Mouse (Mus musculus): ENCODE measurements at regions not wholly inside any gene's neighbourhood (a gene's known extent, or its start where the extent isn't known, plus 50 kb on each side); places are given as distances from the start of the nearest gene placed in this dataset.

DNA sequence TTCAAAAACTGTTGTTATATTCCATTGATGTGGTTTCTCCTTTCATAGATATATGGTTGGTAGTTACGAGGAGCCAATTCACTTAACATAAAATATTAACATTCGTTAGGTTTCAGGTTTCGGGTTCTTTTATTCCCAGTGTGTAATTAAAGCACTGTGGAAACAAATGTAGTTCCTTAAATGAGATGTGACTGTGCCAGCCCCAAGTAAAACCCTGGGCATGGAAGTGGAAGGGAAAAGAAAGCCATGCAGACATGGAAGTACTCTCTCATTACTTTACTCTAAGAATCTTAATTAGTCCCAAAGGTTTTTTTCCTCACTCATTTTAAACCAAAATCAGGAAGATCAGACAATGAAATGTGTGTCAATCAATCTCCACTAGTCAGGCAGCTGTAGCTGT, 784.9 kb upstream of the Apob start:
- DNase-seq (ENCODE audit: low spot score in 2 of 2) = no peak

- DNase-seq (ENCODE audit: low spot score in 2 of 2) = no peak
Observed at GRCm38 (mm10) chr12:7198098-7198497, 779.4 kb upstream of the Apob start.

DNA sequence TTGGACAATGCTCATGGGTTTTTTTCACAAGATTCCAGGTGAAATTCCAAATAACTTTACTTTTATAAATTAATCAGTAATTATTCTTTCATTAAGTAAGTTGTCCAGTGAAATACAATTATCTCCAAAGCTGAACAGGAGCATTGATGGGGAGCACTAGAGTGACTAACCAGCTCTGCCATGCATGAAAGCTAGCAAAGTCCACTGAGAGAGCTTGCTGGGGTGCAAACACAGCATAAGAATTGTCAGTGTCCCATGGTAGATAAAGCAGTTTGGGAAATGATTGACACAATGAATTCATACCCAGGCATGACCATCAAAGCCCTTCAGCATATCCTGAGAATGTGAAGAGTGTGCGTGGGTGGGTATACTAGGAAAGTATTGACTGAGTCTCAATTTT, 776.6 kb upstream of the Apob start:
- DNase-seq (ENCODE audit: low spot score in 2 of 2) = no peak

GRCm38 (mm10) chr12:7215686-7216085, 761.8 kb upstream of the Apob start:
- DNase-seq (ENCODE audit: low spot score in 2 of 2) = peak in 1 of 2 experiments; percentile 43

GRCm38 (mm10) chr12:7217499-7217898, 759.9 kb upstream of the Apob start:
- no peak for DNase-seq (ENCODE audit: low spot score in 2 of 2)

DNA sequence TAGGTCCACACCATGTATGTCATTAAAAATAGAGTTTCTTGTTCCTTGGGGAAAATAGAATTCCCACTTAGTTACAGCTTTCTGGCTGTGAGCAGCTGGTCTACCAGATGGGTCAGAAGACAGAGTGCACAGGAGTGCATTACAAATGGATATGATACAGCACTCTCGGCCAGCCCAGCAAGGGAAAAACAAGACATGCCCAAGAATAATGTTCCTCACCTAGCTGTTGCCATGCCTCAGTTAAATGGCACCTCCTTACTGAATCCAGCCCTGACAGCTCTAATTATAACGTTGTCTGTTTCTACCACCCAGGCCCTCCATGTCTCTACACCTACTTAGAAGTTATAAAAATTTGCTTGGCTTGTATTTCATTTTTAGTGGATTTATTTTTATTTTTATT, 749.3 kb upstream of the Apob start:
- DNase-seq (ENCODE audit: low spot score in 2 of 2) = peak in 1 of 2 experiments; percentile 25

DNA sequence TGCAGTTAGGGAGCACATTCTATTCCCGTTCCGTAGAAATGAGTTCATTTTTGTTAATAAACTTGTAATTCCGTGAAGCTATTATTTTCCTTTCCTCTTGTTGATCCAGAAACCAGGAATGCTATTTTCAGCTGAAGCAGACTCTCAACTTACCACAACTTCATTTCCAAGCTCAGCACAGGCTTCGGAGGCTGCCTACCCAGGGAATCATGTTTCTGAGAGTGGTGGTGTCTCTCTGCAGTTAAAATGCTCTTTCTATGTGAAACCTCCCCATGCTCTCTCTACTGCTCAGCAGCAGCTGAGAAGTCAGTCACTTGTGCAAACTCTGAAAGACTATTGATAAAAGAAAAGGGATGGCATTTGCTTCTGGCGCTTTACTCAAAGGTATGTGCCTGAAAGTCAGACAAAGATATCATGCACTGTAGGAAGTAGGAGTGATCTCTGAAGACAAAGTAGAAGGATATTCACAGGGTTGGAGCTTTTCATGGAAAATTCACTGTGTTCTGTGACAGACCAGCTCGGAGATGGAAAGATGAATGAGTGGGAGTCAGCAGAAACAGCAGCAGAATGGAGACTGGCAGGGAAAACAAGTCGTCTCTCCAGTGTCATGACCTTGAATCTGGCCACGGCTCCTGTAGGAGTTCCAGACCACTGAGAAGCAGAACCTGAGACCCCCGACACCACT, 748.8 kb upstream of the Apob start:
- DNase-seq (ENCODE audit: low spot score in 2 of 2) = peak in 1 of 2 experiments; percentile 19

DNA sequence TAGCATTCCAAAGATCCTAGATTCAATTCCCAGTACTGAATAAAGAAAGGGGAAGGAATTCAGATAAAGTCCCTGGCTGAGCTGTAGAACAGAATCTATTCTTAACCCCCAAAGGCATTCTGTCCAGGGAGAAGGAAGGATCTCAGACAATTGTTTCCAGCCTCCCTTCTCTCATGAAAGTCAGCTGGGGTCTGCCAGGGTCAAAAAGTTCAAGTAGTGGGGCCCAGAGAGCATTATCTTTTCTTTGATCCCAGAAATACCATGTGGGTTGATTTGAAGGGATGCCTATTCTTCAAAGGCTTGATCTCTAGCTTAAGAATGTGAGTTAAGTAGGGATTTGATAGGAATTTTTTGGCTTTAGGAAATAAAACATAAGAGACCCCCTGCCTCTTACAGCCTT, 727.1 kb upstream of the Apob start:
- DNase-seq (ENCODE audit: low spot score in 2 of 2) = no peak

GRCm38 (mm10) chr12:7270587-7270986, 706.9 kb upstream of the Apob start:
- no peak for DNase-seq (ENCODE audit: low spot score in 2 of 2)

DNA sequence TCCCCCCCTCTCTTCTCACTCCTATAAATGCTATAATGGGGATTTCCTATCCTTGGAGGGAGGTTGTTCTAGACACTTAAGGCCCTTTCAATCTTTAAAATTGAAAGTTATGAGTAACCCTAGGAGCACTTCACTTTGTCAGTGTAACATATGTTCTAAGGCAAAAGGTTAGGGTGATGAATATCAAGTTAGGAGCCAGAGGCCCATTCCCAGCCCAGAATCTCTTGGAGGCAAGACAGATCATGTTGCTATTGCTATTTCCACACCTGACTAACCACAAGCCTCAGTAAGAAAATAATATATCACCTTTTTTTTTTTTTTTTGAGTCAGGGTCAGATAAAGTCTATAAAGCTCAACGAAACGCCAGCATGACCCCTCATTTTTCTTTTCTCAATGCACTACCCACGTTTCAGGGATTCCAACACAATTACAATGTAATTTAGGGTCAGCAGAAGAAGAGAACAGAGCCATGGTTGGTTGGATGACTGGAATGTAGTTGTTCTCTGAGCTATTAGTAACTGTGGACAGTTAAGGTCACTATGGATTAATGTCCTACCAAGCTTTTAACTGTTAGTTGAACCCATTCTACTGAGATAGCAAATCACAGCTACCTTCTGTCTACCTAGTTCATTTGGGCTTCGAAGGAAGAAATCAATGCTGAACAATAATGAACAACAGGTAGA, 693.0 kb upstream of the Apob start:
- no peak for DNase-seq (ENCODE audit: low spot score in 2 of 2)

GRCm38 (mm10) chr12:7291557-7291956, 685.9 kb upstream of the Apob start:
- no peak for DNase-seq (ENCODE audit: low spot score in 2 of 2)

- DNase-seq (ENCODE audit: low spot score in 2 of 2) = no peak
Observed at GRCm38 (mm10) chr12:7297026-7297425, 680.4 kb upstream of the Apob start.

GRCm38 (mm10) chr12:7321453-7321852, 656.0 kb upstream of the Apob start:
- no peak for DNase-seq (ENCODE audit: low spot score in 2 of 2)

DNA sequence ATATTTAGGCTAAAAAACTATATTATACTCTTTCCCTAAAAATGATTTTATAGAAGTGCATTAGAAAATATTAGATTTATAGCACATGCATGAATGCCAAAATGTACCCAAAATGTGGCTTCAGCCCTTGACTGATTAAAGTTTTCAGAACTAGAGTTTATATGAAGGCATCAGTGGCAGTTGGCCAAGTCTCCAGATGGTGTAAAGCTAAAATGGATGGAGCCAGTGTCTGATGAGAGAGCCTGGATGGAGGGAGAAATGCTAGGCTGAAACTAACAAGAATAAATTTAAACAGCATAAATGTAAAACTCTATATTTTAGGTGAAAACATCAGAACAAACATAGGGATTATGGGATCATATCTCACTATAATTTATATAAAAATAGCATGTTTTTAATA, 648.8 kb upstream of the Apob start:
- peak; percentile 11 to 73 for DNase-seq (ENCODE audit: low spot score in 2 of 2)

All from left cerebral cortex, adult 9 months (tissue).